Mouse (Mus musculus) midbrain, embryonic 13.5 days (tissue): ENCODE results near the gene Aplp2. TPM values are rescaled to one million over a fixed set of nuclear protein-coding genes. Genes with fewer than 3 reads are reported as not detected.

Source experiments
- ATAC-seq: fragments of 200-750 bp; cut with Nextera tagmentation; 2 replicates; pipeline ENCODE4 v1.8.0; 2017; ENCODE audit warnings: mild to moderate bottlenecking, moderate TSS enrichment, moderate library complexity
- H3K27ac ChIP-seq: fragments of 300-500 bp; sonication (generic); 2 replicates; pipeline ENCODE4 v1.5.1; 2015; ENCODE audit warnings: inconsistent platforms, mild to moderate bottlenecking, moderate library complexity
- H3K27me3 ChIP-seq: fragments of 300-500 bp; sonication (generic); 2 replicates; pipeline ENCODE4 v1.6.1; 2015; ENCODE audit warnings: mild to moderate bottlenecking, inconsistent platforms
- H3K36me3 ChIP-seq: fragments of 300-500 bp; sonication (generic); 2 replicates; pipeline ENCODE4 v1.6.1; 2015; ENCODE audit warnings: mild to moderate bottlenecking, inconsistent platforms
- H3K4me1 ChIP-seq: fragments of 300-500 bp; sonication (generic); replicated peaks from 2 replicates; pipeline ENCODE4 v1.6.1; 2015; ENCODE audit warnings: inconsistent platforms
- H3K4me2 ChIP-seq: fragments of 300-500 bp; sonication (generic); replicated peaks from 2 replicates; pipeline ENCODE4 v1.6.1; 2015; ENCODE audit warnings: moderate library complexity, mild to moderate bottlenecking, inconsistent platforms
- H3K4me3 ChIP-seq: fragments of 300-500 bp; sonication (generic); replicated peaks from 2 replicates; pipeline ENCODE4 v1.5.1; 2015; ENCODE audit warnings: mild to moderate bottlenecking, inconsistent platforms
- H3K9ac ChIP-seq: fragments of 300-500 bp; sonication (generic); replicated peaks from 2 replicates; pipeline ENCODE4 v1.6.1; 2015; ENCODE audit warnings: mild to moderate bottlenecking, inconsistent platforms
- H3K9me3 ChIP-seq: fragments of 300-500 bp; sonication (generic); 2 replicates; pipeline ENCODE4 v1.6.1; 2016; ENCODE audit warnings: mild to moderate bottlenecking, inconsistent platforms
- WGBS: fragments of 180-500 bp; shearing (Covaris S2); methylation state at CpG from one replicate; pipeline ENCODE4 v1.1.7; 2015; 5-methylcytosine and 5-hydroxymethylcytosine counted together
- polyA plus RNA-seq: library from polyadenylated mRNA; unstranded; fragments of >200 nt; fragmentation: Nextera tagmentation; extraction: Ambion mirVana; gene quantifications from 2 replicates; pipeline ENCODE4 v1.2.1, GENCODE M21; 2015

Gene Aplp2
- polyA plus RNA-seq, result 233 and 270 TPM in 2 replicates

GRCm38 (mm10) chr9:31211690-31212499 lies at the start of gene Aplp2:
Gene Aplp2, minus strand, starts transcription at chr9:31211815.
- under 1% methylated on average over 63 of the region's 63 CpGs for WGBS

DNA sequence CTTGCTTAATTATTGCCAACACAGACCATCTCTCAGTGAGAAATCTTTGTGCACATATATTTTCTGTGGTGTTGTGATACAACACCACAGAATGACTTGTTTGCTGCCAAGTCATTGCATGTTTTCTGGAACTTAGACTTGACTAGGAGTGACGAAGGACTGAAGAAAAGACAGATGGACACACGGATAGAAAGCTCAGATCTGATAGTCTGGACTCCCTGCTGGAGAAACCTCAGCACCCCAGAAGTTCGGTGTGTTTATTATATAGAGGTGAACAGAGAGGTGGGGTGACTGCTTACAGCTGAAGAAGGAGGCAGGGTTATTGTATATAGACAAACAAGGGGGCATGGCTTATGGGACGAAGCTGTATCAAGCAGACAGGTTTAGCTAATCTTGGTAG lies 48.6 kb upstream of the Aplp2 start:
- no peaks in the 10 kb centered on the region for H3K27me3 ChIP-seq
- no peaks in the 10 kb centered on the region for H3K36me3 ChIP-seq
- no peak overlapping the region for H3K27ac ChIP-seq
- H3K9me3 ChIP-seq, result no peaks in the 10 kb centered on the region
- no peak overlapping the region for H3K4me3 ChIP-seq
- WGBS, result 85% methylated on average over 4 of the region's 4 CpGs
- ATAC-seq, result no peak
- 0 out of 2 replicates have a peak, but pooled peaks cover 4% of the 10 kb centered on the region for H3K4me1 ChIP-seq
- no peak overlapping the region for H3K4me2 ChIP-seq
- no peak overlapping the region for H3K9ac ChIP-seq

More at GRCm38 (mm10) chr9:31211690-31212499, at the start of gene Aplp2:
- Histone ChIP-seq H3K4me3 (peak within 1 kb of the TSS; percentile 95), H3K27ac (peak within 1 kb of the TSS; percentile 95), H3K36me3 (no peaks in the 10 kb centered on the region), H3K4me2 (peak within 1 kb of the TSS; percentile 96), H3K9ac (peak within 1 kb of the TSS; percentile 96), H3K27me3 (no peaks in the 10 kb centered on the region), H3K4me1 (peaks cover 42% of the 10 kb centered on the region), H3K9me3 (no peaks in the 10 kb centered on the region)
- ATAC-seq, result peak; percentile 99

- 82% methylated on average over 3 of the region's 3 CpGs for WGBS
These were observed 46.6 kb upstream of the Aplp2 start for GRCm38 (mm10) chr9:31258237-31258636.

GRCm38 (mm10) chr9:31255953-31256352 lies 44.3 kb upstream of the Aplp2 start:
- Histone ChIP-seq H3K27me3 (no peaks in the 10 kb centered on the region), H3K9ac (no peak overlapping the region), H3K4me3 (no peak overlapping the region), H3K9me3 (no peaks in the 10 kb centered on the region), H3K36me3 (no peaks in the 10 kb centered on the region), H3K27ac (no peak overlapping the region), H3K4me2 (no peak overlapping the region), H3K4me1 (0 out of 2 replicates have a peak, but pooled peaks cover 4% of the 10 kb centered on the region)
- no peak for ATAC-seq
- WGBS, result 77% methylated on average over 7 of the region's 7 CpGs

More at GRCm38 (mm10) chr9:31258237-31258636, 46.6 kb upstream of the Aplp2 start:
- no peak overlapping the region for H3K9ac ChIP-seq
- H3K27me3 ChIP-seq, result no peaks in the 10 kb centered on the region
- no peak overlapping the region for H3K27ac ChIP-seq
- 0 out of 2 replicates have a peak, but pooled peaks cover 4% of the 10 kb centered on the region for H3K4me1 ChIP-seq
- no peak overlapping the region for H3K4me3 ChIP-seq
- no peaks in the 10 kb centered on the region for H3K9me3 ChIP-seq
- H3K36me3 ChIP-seq, result no peaks in the 10 kb centered on the region
- no peak overlapping the region for H3K4me2 ChIP-seq
- ATAC-seq, result no peak

GRCm38 (mm10) chr9:31254697-31255004 lies 43.0 kb upstream of the Aplp2 start:
- ATAC-seq, result no peak
- H3K4me2 ChIP-seq, result no peak overlapping the region
- 92% methylated on average over 7 of the region's 7 CpGs for WGBS
- H3K4me1 ChIP-seq, result no peaks in the 10 kb centered on the region
- no peaks in the 10 kb centered on the region for H3K27me3 ChIP-seq
- H3K9ac ChIP-seq, result no peak overlapping the region
- no peaks in the 10 kb centered on the region for H3K36me3 ChIP-seq
- H3K27ac ChIP-seq, result no peak overlapping the region
- no peaks in the 10 kb centered on the region for H3K9me3 ChIP-seq
- H3K4me3 ChIP-seq, result no peak overlapping the region

- H3K4me1 ChIP-seq, result no peaks in the 10 kb centered on the region
- WGBS, result 78% methylated on average over 11 of the region's 11 CpGs
- H3K27me3 ChIP-seq, result no peaks in the 10 kb centered on the region
- H3K9me3 ChIP-seq, result no peaks in the 10 kb centered on the region
- H3K4me3 ChIP-seq, result no peak overlapping the region
- no peak for ATAC-seq
- H3K4me2 ChIP-seq, result no peak overlapping the region
- no peak overlapping the region for H3K9ac ChIP-seq
- H3K27ac ChIP-seq, result no peak overlapping the region
- no peaks in the 10 kb centered on the region for H3K36me3 ChIP-seq
These were observed 42.5 kb upstream of the Aplp2 start for GRCm38 (mm10) chr9:31253866-31254696.

DNA sequence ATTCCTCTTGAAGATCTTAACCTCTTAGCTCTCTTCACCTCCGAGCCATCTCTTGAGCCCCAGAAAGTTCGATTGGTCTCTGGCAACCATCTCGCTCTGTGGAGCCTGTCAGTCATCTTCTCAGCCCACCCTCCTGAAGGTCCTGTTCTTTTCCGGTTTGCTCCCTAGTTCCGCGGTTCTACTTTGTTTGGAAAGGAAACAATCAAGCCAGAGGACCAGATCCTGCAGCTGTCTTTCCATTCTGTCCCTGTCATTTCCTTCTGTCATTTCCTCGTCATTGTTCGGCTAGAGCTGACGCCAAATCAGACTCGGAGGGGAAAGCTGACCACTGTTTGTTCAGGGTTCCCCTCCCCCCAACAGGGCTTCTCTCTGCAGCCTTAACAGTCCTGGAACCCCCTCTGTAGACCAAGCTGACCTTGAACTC lies 41.7 kb upstream of the Aplp2 start:
- Histone ChIP-seq H3K36me3 (no peaks in the 10 kb centered on the region), H3K27ac (no peak overlapping the region), H3K27me3 (no peaks in the 10 kb centered on the region), H3K9ac (no peak overlapping the region), H3K4me3 (no peak overlapping the region), H3K4me1 (no peaks in the 10 kb centered on the region), H3K4me2 (no peak overlapping the region), H3K9me3 (no peaks in the 10 kb centered on the region)
- ATAC-seq, result no peak
- WGBS, result 57% methylated on average over 10 of the region's 10 CpGs

DNA sequence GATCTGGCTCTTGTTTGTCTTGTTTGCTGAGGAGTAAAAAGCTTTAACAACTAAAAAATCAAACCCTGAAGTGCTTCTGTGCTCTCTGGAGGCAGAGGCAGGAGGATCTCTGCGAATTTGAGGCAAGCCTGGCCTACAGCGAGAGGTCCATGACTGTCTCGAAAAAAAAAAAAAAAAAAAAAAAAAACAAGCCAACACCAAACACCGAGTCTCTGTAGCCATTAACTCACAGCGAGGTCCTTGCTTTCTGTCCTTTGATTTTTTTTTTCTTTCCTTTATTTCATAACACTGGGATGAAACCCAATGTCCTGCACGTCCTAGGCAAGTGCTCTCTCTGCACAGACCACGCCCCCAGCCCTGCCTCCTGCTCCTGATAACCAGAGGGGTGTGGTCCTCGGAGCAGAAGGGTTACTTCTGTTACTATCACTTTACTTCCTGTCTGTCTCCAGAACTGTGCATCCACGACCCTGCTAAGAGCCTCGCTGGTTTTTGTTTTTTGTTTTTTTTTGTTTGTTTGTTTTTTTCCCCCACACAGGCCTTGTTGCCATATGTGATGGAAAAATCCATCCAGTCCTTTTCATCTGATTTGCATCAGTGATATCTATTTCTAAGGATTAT lies 40.7 kb upstream of the Aplp2 start:
- Histone ChIP-seq H3K9ac (no peak overlapping the region), H3K4me3 (no peak overlapping the region), H3K36me3 (no peaks in the 10 kb centered on the region), H3K4me1 (no peaks in the 10 kb centered on the region), H3K9me3 (no peaks in the 10 kb centered on the region), H3K27ac (no peak overlapping the region), H3K4me2 (no peak overlapping the region), H3K27me3 (no peaks in the 10 kb centered on the region)
- no peak for ATAC-seq
- 85% methylated on average over 10 of the region's 10 CpGs for WGBS

- ATAC-seq, result no peak
- no peak overlapping the region for H3K4me2 ChIP-seq
These were observed 36.0 kb upstream of the Aplp2 start for GRCm38 (mm10) chr9:31247447-31248220.

GRCm38 (mm10) chr9:31246421-31246820 lies 34.8 kb upstream of the Aplp2 start:
- Histone ChIP-seq H3K4me1 (0 out of 2 replicates have a peak, but pooled peaks cover 5% of the 10 kb centered on the region), H3K4me2 (no peak overlapping the region), H3K27ac (no peak overlapping the region), H3K36me3 (no peaks in the 10 kb centered on the region), H3K9ac (no peak overlapping the region), H3K9me3 (no peaks in the 10 kb centered on the region), H3K27me3 (no peaks in the 10 kb centered on the region), H3K4me3 (no peak overlapping the region)
- 59% methylated on average over 6 of the region's 6 CpGs for WGBS
- ATAC-seq, result peak; percentile 48; the same call in 1 of the 2 replicates

More at GRCm38 (mm10) chr9:31247447-31248220, 36.0 kb upstream of the Aplp2 start:
- Histone ChIP-seq H3K27me3 (no peaks in the 10 kb centered on the region), H3K27ac (no peak overlapping the region), H3K9ac (no peak overlapping the region), H3K9me3 (no peaks in the 10 kb centered on the region), H3K36me3 (no peaks in the 10 kb centered on the region), H3K4me3 (no peak overlapping the region), H3K4me1 (0 out of 2 replicates have a peak, but pooled peaks cover 5% of the 10 kb centered on the region)
- WGBS, result 83% methylated on average over 8 of the region's 8 CpGs

DNA sequence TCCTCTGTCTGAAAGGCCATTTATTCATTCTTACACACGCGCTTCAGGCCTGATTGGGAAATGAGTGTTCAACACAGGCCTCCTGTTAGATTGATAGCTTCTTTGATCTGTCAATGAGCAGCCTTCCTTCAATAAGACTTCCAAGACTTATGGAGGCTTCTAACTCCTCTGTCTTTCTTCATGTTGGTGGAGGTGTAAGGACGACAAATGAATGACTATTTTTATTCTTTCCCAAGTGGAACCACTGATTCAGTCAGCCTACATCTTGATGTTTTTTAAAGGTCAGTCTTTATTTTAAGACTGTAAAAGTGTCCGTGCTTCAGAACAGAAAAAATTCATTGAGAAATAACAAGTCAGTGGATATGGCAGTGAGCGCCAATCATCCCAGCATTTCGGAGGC lies 33.4 kb upstream of the Aplp2 start:
- Histone ChIP-seq H3K4me3 (no peak overlapping the region), H3K27me3 (no peaks in the 10 kb centered on the region), H3K36me3 (no peaks in the 10 kb centered on the region), H3K27ac (no peak overlapping the region), H3K9ac (no peak overlapping the region), H3K4me2 (no peak overlapping the region), H3K4me1 (0 out of 2 replicates have a peak, but pooled peaks cover 5% of the 10 kb centered on the region), H3K9me3 (no peaks in the 10 kb centered on the region)
- 91% methylated on average over 6 of the region's 6 CpGs for WGBS
- no peak for ATAC-seq
